Mouse (Mus musculus) adrenal gland, adult 2 months (tissue): ENCODE results near the gene Vmn2r34. TPM values are rescaled to one million over a fixed set of nuclear protein-coding genes. Genes with fewer than 3 reads are reported as not detected.
"Not testable (repeated sequence)": the region's sequence is repeated elsewhere in the genome, so short reads cannot be mapped to it uniquely, and the experiment has no call there.

Experiments
- DNase-seq: peaks from one replicate; pipeline ENCODE4 v3.0.0; 2021
- long read RNA-seq: library from polyadenylated mRNA; stranded (forward); transcript quantifications from one replicate; pipeline ENCODE4 v2.0.0, GENCODE M21; 2021
- polyA plus RNA-seq: library from polyadenylated mRNA; depleted of rRNA; stranded (reverse); fragments of >200 nt; gene quantifications from 2 replicates; pipeline ENCODE4 v1.2.3, GENCODE M21; 2012; rRNA removed
- total RNA-seq, 2 experiments: library from RNA; stranded (reverse); gene quantifications; 2 replicates each; pipeline ENCODE4 v1.2.3; 2021

Vmn2r34 gene
- total RNA-seq, result not detected
- polyA plus RNA-seq, result not detected in 2 replicates
- long read RNA-seq, result 0 reads

DNA sequence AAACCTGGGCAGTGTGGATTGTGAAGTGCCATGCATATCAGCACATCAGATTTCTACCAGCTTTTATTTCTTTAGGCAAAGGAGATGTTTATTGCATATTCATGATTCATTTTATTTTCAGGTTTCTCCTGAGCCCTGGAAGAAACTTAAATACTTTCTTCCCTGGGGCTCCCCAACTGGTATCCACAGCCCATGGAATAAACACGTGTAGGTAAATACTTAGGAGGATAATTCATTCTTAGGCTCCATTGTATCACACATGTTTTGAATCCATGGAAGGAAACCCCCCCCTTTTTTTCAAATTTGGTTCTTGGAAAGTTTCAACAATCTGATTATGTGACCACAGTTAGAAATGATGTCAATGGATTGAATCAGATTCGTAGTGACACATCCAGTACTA is at the start of gene Vmn2r34:
Gene Vmn2r34, minus strand, starts transcription at position 101 of the 400 bp plus-strand sequence.
- DNase-seq, result not testable (repeated sequence)

DNA sequence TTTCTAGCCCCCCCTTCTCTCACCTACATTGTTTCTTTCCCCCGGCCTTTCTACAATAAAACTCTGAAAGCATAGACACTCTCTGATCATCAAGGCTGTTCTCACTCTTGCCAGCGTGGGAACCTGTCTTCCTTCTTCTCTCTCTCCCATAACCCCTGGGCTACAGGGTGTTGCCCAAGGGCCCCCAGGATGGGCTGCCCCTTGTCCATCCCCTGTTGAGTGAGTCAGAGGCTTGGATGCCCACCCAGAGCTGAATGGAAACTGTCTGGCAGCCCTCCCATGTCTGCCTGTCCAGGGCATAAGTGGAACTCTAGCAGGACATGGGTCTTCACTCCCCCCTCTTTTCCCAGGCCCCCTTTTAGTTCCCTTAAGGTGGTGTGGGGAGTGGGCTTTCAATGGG is 15.3 kb downstream of the Vmn2r34 start:
- DNase-seq, result not testable (repeated sequence)

Other genes starting within 250 kb of the Vmn2r34 start
- not detected for gene Vmn2r32, start 209.5 kb downstream of the Vmn2r34 start, total RNA-seq
- gene Vmn2r32, start 209.5 kb downstream of the Vmn2r34 start, polyA plus RNA-seq, result not detected in 2 replicates
- not detected for gene Vmn2r33, start 122.7 kb downstream of the Vmn2r34 start, total RNA-seq
- gene Vmn2r33, start 122.7 kb downstream of the Vmn2r34 start, polyA plus RNA-seq, result not detected in 2 replicates
- gene Vmn2r35, start 130.4 kb upstream of the Vmn2r34 start, total RNA-seq, result not detected
- not detected in 2 replicates for gene Vmn2r35, start 130.4 kb upstream of the Vmn2r34 start, polyA plus RNA-seq
- not detected for gene Vmn2r36, start 213.0 kb upstream of the Vmn2r34 start, total RNA-seq
- not detected in 2 replicates for gene Vmn2r36, start 213.0 kb upstream of the Vmn2r34 start, polyA plus RNA-seq